Mouse (Mus musculus) E14TG2a.4 (cell line): Measurements from ENCODE around the gene Aldh1l1.

ENCODE experiments used
- CTCF ChIP-seq: conservative IDR thresholded peaks from 2 replicates; pipeline ENCODE4 v1.5.1; 2014; ENCODE audit warnings: low read length
- NANOG ChIP-seq: IDR thresholded peaks from 2 replicates; pipeline ENCODE4 v1.6.1; 2014; ENCODE audit warnings: borderline replicate concordance, low read length, mixed read lengths

- TF ChIP-seq CTCF (no peak), NANOG (no peak)
Observed at GRCm38 (mm10) chr6:90532575-90533190, 46.5 kb downstream of the Aldh1l1 start.
